Mouse (Mus musculus) heart, embryonic 15.5 days (tissue): Measurements from ENCODE around the gene Nudt15. TPM values are rescaled to one million over a fixed set of nuclear protein-coding genes. Genes with fewer than 3 reads are reported as not detected.

Experiments used
- polyA plus RNA-seq: library from polyadenylated mRNA; unstranded; fragments of >200 nt; fragmentation: Nextera tagmentation; extraction: Ambion mirVana; gene quantifications from 2 replicates; pipeline ENCODE4 v1.2.1, GENCODE M21; 2015

The Nudt15 gene
- polyA plus RNA-seq, 1 experiment from 2014 or later: 4.2 TPM

Other genes starting within 250 kb of the Nudt15 start
- 9.9 and 12.7 TPM in 2 replicates for gene Rb1, start 222.4 kb downstream of the Nudt15 start, polyA plus RNA-seq
- gene Itm2b, start 163.0 kb downstream of the Nudt15 start, polyA plus RNA-seq: 728 and 777 TPM in 2 replicates
- gene Med4, start 38.2 kb downstream of the Nudt15 start, polyA plus RNA-seq: 48.4 and 51.6 TPM in 2 replicates
- 195 and 257 TPM in 2 replicates for gene Sucla2, start 22.9 kb downstream of the Nudt15 start, polyA plus RNA-seq
- not detected in 2 replicates for gene Gm21750, start 113.0 kb upstream of the Nudt15 start, polyA plus RNA-seq